Mouse (Mus musculus) olfactory bulb, adult 2 months (tissue): ENCODE results near the gene Ogfod2. TPM values are rescaled to one million over a fixed set of nuclear protein-coding genes. Genes with fewer than 3 reads are reported as not detected.
A peak's percentile ranks its signal among the peaks of the same experiment; 100 is the strongest.

Source experiments
- H3K27ac ChIP-seq: fragments of 200-500 bp; 2 replicates; pipeline ENCODE4 v1.5.1; 2012; ENCODE audit warnings: low read depth, low read length; ENCODE audit not compliant: insufficient read depth
- H3K4me1 ChIP-seq: fragments of 200-500 bp; 2 replicates; pipeline ENCODE4 v1.6.1; 2012; ENCODE audit warnings: low read length; ENCODE audit not compliant: control insufficient read depth, insufficient read depth
- H3K4me3 ChIP-seq: fragments of 200-500 bp; 2 replicates; pipeline ENCODE4 v1.5.1; 2012; ENCODE audit warnings: mild to moderate bottlenecking, low read depth, low read length, moderate library complexity; ENCODE audit not compliant: insufficient read depth
- CTCF ChIP-seq: fragments of 200-500 bp; IDR thresholded peaks from 2 replicates; pipeline ENCODE4 v1.5.1; 2012; ENCODE audit warnings: low read depth, mild to moderate bottlenecking, low read length, moderate library complexity; ENCODE audit not compliant: insufficient read depth
- POLR2A ChIP-seq: fragments of 200-500 bp; IDR thresholded peaks from 2 replicates; pipeline ENCODE4 v1.6.1; 2012; ENCODE audit warnings: mild to moderate bottlenecking, low read depth, low read length, moderate library complexity; ENCODE audit not compliant: insufficient read depth
- WGBS: fragments of 180-500 bp; shearing (Covaris S2); methylation state at CpG from one replicate; pipeline ENCODE4 v1.1.7; 2018; 5-methylcytosine and 5-hydroxymethylcytosine counted together
- polyA plus RNA-seq: library from polyadenylated mRNA; stranded (reverse); fragments of >200 nt; gene quantifications from 2 replicates; pipeline ENCODE4 v1.2.4, GENCODE M21; 2012; ENCODE audit warnings: low replicate concordance; ENCODE audit not compliant: missing spikeins, insufficient read depth, insufficient read length

The Ogfod2 gene
- polyA plus RNA-seq, 1 experiment = not detected

GRCm38 (mm10) chr5:124082447-124082846, 29.6 kb upstream of the Ogfod2 start:
- Histone ChIP-seq H3K4me3 (no peak overlapping the region), H3K4me1 (peaks cover 38% of the 10 kb centered on the region), H3K27ac (no peak overlapping the region)
- 83% methylated on average over 10 of the region's 10 CpGs for WGBS
- TF ChIP-seq POLR2A (no peak), CTCF (no peak)

GRCm38 (mm10) chr5:124082941-124083688, 29.0 kb upstream of the Ogfod2 start:
- H3K27ac ChIP-seq = no peak overlapping the region
- TF ChIP-seq CTCF (no peak), POLR2A (no peak)
- H3K4me3 ChIP-seq = no peak overlapping the region
- peaks cover 38% of the 10 kb centered on the region for H3K4me1 ChIP-seq
- WGBS = 92% methylated on average over 17 of the region's 17 CpGs

- 79% methylated on average over 14 of the region's 14 CpGs for WGBS
- Histone ChIP-seq H3K27ac (no peak overlapping the region), H3K4me1 (peaks cover 35% of the 10 kb centered on the region), H3K4me3 (no peak overlapping the region)
- TF ChIP-seq POLR2A (no peak), CTCF (no peak)
Measured at GRCm38 (mm10) chr5:124083850-124084587, 28.1 kb upstream of the Ogfod2 start.

DNA sequence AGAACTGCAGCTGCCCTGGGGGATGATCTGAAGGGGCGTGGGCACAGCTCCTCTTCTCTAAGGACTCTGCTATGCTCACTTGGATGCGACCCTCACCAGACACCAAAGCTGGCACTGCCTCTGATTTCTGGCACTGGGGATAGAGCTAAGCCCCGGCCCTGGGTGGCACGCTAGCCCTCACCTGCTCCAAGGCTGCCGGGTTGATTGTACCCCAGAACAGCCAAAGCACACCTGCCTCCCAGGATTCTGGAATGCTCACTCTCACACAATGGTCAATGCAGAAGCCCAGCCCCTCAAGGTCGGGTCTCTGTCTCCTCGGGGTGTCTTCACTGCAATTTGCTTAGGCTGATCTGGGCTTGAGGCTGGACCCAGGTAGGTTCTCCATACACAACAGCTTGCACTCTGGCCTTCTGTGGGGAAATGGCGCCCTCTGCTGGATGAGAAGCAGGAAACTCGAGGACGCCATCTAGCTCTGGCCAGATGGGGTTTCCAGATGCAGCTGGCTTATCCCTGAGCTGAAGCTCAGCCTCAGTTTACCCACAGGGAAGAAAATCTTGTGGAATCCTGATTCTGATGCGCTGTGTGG, 27.4 kb upstream of the Ogfod2 start:
- H3K27ac ChIP-seq = peak overlapping the region; percentile 80; the same call in 1 of the 2 replicates
- no peak overlapping the region for H3K4me3 ChIP-seq
- TF ChIP-seq CTCF (peak; percentile 96), POLR2A (no peak)
- peaks cover 31% of the 10 kb centered on the region for H3K4me1 ChIP-seq
- WGBS = 32% methylated on average over 11 of the region's 11 CpGs

DNA sequence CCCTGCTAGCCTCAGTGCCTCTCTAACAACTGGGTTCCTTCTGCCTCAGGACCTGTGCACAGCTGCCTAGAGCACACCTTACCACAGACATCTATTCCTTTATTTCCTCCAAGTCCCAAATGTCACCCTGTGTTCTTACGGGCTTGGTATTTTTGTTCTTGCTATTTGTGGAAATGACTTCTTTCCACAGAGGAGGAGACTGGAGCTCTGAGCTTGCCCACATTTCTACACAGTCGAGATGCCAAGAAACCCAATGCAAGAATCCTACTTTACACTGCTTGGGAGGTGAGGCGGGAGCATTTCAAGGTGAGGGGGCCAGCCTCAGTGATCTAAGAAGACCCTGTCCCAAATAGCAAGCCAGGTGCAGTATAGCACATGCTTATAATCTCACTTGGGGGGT, 26.6 kb upstream of the Ogfod2 start:
- H3K4me1 ChIP-seq = peaks cover 31% of the 10 kb centered on the region
- peak overlapping the region; percentile 81 for H3K27ac ChIP-seq
- TF ChIP-seq CTCF (no peak), POLR2A (no peak)
- WGBS = 37% methylated on average over 3 of the region's 3 CpGs
- no peak overlapping the region for H3K4me3 ChIP-seq

DNA sequence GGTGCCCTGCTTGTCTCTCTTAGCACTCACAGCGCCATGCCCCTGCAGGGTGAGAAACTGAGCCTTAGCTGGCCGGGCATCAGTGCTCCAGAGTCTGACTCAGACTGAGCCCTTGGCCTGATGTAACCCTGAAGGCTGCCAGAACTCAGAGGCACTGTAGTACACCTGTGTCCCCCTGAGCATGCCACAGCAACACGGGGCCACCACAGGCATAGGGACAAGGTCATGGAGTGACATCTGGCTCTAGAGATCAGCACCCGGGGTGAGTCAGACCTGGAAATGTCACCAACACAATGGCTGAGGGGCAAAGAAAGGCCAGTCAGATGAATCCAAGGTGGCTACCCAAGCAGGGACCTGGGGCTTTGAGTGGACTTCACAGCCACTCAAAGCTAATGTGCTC, 25.2 kb upstream of the Ogfod2 start:
- Histone ChIP-seq H3K27ac (no peak overlapping the region), H3K4me1 (peaks cover 32% of the 10 kb centered on the region), H3K4me3 (no peak overlapping the region)
- WGBS = 79% methylated on average over 4 of the region's 4 CpGs
- TF ChIP-seq POLR2A (no peak), CTCF (no peak)

DNA sequence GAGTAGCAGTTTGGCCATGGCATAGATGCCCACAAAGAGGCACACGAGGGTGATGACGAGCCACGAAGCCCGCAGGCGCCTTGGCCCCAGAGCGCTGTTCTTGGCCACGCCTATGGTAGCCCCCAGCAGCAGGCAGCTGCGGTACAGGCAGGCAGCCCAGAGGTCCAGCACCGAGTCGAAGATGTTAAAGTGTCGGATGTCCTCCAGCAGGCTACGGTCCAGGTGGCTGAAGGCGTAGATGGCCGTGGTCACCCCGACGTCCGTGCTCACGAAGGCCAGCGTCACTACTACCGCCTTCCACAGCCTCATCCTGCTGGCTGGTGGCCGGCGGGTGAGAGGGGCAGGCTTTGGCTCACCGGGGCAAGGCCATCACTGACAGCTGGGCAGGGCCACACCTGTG, 22.2 kb upstream of the Ogfod2 start:
- Histone ChIP-seq H3K27ac (no peak overlapping the region), H3K4me3 (no peak overlapping the region), H3K4me1 (peaks cover 41% of the 10 kb centered on the region)
- TF ChIP-seq POLR2A = no peak
- TF ChIP-seq CTCF = 0 out of 2 replicates have a peak, but pooled peaks have one; percentile 7
- 92% methylated on average over 23 of the region's 23 CpGs for WGBS

GRCm38 (mm10) chr5:124091951-124092406, 20.1 kb upstream of the Ogfod2 start:
- Histone ChIP-seq H3K4me3 (no peak overlapping the region), H3K4me1 (peaks cover 34% of the 10 kb centered on the region), H3K27ac (no peak overlapping the region)
- WGBS = 72% methylated on average over 9 of the region's 9 CpGs
- TF ChIP-seq CTCF = no peak
- no peak for TF ChIP-seq POLR2A
